Mouse (Mus musculus) embryonic facial prominence, embryonic 14.5 days (tissue): ENCODE measurements around the gene Kcnc3. TPM values are rescaled to one million over a fixed set of nuclear protein-coding genes. Genes with fewer than 3 reads are reported as not detected.

Experiments used
- ATAC-seq: fragments of 200-750 bp; cut with Nextera tagmentation; 2 replicates; pipeline ENCODE4 v1.8.0; 2017; ENCODE audit warnings: low read depth, moderate number of reproducible peaks, moderate TSS enrichment
- DNase-seq: peaks from one replicate; pipeline ENCODE4 v3.0.0-alpha.2; 2015; ENCODE audit warnings: low spot score
- H3K27ac ChIP-seq: fragments of 300-500 bp; sonication (generic); replicated peaks from 2 replicates; pipeline ENCODE4 v1.5.1; 2014; ENCODE audit warnings: low read depth, mild to moderate bottlenecking, low read length, moderate library complexity
- H3K27me3 ChIP-seq: fragments of 300-500 bp; sonication (generic); replicated peaks from 2 replicates; pipeline ENCODE4 v1.6.1; 2014; ENCODE audit warnings: low read length; ENCODE audit not compliant: control insufficient read depth, insufficient read depth
- H3K36me3 ChIP-seq: fragments of 300-500 bp; sonication (generic); 2 replicates; pipeline ENCODE4 v1.6.1; 2014; ENCODE audit warnings: low read length, mixed read lengths; ENCODE audit not compliant: control insufficient read depth, insufficient read depth
- H3K4me1 ChIP-seq: fragments of 300-500 bp; sonication (generic); 2 replicates; pipeline ENCODE4 v1.6.1; 2014; ENCODE audit warnings: antibody characterized with exemption, low read length; ENCODE audit not compliant: control insufficient read depth, insufficient read depth
- H3K4me2 ChIP-seq: fragments of 300-500 bp; sonication (generic); 2 replicates; pipeline ENCODE4 v1.6.1; 2014; ENCODE audit warnings: low read depth, mild to moderate bottlenecking, low read length, moderate library complexity, mixed read lengths
- H3K4me3 ChIP-seq: fragments of 300-500 bp; sonication (generic); 2 replicates; pipeline ENCODE4 v1.5.1; 2014; ENCODE audit warnings: low read depth, mild to moderate bottlenecking, low read length
- H3K9ac ChIP-seq: fragments of 300-500 bp; sonication (generic); 2 replicates; pipeline ENCODE4 v1.6.1; 2014; ENCODE audit warnings: low read depth, mild to moderate bottlenecking, low read length, moderate library complexity, mixed read lengths
- H3K9me3 ChIP-seq: fragments of 300-500 bp; sonication (generic); 2 replicates; pipeline ENCODE4 v1.6.1; 2016; ENCODE audit warnings: low read length; ENCODE audit not compliant: control insufficient read depth
- WGBS: fragments of 180-500 bp; shearing (Covaris S2); extraction: QIAGEN DNeasy Blood & Tissue Kit; methylation state at CpG from one replicate; pipeline ENCODE4 v1.1.7; 2014; 5-methylcytosine and 5-hydroxymethylcytosine counted together
- polyA plus RNA-seq: library from polyadenylated mRNA; unstranded; fragments of >200 nt; fragmentation: Nextera tagmentation; extraction: Ambion mirVana; gene quantifications from 2 replicates; pipeline ENCODE4 v1.2.1, GENCODE M21; 2014

The Kcnc3 gene
- polyA plus RNA-seq, 1 experiment from 2014 or later, result 0.49 TPM

DNA sequence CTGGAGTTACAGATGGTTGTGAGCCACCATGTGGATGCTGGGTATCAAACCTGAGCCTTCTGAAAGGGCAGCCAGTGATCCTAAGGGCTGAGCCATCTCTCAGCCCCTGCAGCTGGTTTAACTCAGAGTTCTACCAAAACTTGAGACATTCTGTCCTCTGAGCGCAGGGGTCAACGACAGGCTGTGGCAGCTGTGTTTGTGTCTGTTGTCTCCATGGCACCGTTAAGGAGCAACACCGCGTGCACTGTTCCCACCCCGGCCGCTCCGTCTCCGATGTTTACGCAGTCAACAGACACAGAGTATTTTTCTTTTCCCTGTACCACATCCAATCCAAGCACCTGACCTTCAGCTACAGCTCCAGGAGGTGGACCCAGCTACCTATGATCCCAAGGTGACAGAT lies 57.3 kb downstream of the Kcnc3 start:
- Histone ChIP-seq H3K4me1 (no peaks in the 10 kb centered on the region), H3K36me3 (no peaks in the 10 kb centered on the region), H3K27me3 (peaks cover 18% of the 10 kb centered on the region), H3K4me3 (no peak overlapping the region), H3K9me3 (no peaks in the 10 kb centered on the region), H3K4me2 (no peak overlapping the region), H3K9ac (no peak overlapping the region), H3K27ac (no peak overlapping the region)
- DNase-seq, result no peak
- 71% methylated on average over 10 of the region's 10 CpGs for whole genome bisulfite sequencing
- no peak for ATAC-seq

DNA sequence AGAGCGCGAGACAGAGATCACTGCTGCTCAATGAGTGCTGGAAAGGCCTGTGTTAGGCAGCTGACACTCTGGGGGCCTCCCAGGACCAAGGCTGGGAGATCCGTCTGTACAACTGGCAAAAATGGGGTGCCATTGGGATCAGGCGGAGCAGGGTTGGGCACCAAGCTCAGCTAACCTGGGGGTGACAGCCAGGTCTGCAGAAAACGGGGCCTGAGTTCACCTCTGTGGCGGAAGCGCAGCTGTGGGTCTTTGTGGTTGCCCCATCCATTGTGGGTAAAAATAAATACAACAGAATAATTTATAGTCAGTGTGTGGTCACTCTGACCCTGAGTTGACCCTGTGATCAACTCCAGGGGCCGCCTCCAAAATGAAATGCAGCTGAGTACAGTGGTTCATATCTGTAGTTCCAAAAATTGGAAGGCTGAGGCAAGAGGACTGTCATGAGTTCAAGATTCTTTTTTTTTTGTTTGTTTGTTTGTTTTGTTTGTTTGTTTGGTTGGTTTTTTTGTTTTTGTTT lies 58.7 kb downstream of the Kcnc3 start:
- Histone ChIP-seq H3K36me3 (no peaks in the 10 kb centered on the region), H3K4me1 (no peaks in the 10 kb centered on the region), H3K4me2 (no peak overlapping the region), H3K4me3 (no peak overlapping the region), H3K9me3 (no peaks in the 10 kb centered on the region), H3K27me3 (peaks cover 16% of the 10 kb centered on the region), H3K27ac (no peak overlapping the region), H3K9ac (no peak overlapping the region)
- DNase-seq (no peak), ATAC-seq (no peak)
- WGBS, result 71% methylated on average over 8 of the region's 8 CpGs

DNA sequence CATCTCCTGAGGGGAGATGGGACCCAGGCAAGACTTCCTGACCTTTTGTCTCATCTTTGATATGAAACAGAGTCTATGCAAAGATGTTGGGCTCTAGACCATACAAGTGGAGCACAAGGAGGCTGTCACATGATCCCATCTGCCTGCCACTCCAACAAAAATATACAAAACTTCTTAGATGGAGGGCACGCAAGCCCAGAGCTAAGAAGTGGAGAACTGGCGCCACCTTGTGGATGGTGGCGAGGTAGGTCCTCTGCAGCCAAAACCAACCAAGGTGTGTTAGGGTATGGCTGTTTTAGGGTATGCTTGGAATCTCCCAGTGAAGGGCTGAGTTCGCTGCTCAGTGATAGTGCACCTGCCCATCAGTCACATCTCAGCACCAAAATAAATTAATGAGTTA lies 59.5 kb downstream of the Kcnc3 start:
- ATAC-seq, result peak; percentile 42; the same call in 1 of the 2 replicates

DNA sequence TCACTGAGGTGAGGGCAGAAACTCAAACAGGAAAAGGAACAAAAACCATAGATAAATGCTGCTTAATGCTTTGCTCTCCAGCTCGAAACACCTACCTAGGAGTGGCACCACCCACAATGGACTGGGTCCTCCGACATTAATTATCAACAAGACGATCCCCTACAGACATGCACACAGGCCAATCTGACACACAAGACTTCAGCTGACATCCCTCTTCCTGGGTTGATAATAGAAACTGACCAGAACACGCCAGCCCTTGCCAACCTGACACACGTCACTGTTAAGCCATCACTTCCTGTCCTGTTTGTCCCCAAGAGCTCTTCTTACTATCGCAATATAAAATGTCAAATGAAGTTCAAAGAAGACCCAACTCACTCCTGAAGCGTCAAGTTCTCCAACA lies 61.0 kb downstream of the Kcnc3 start:
- H3K9ac ChIP-seq, result no peak overlapping the region
- H3K4me2 ChIP-seq, result no peak overlapping the region
- no peak for ATAC-seq
- H3K27ac ChIP-seq, result no peak overlapping the region
- no peaks in the 10 kb centered on the region for H3K9me3 ChIP-seq
- H3K27me3 ChIP-seq, result 0 out of 2 replicates have a peak, but pooled peaks cover under 1% of the 10 kb centered on the region
- no peak overlapping the region for H3K4me3 ChIP-seq
- no peak for DNase-seq
- 71% methylated on average over 7 of the region's 7 CpGs for WGBS
- H3K4me1 ChIP-seq, result no peaks in the 10 kb centered on the region
- H3K36me3 ChIP-seq, result no peaks in the 10 kb centered on the region

More for the DNA sequence above, 59.5 kb downstream of the Kcnc3 start:
- peak; percentile 59 for DNase-seq
- Histone ChIP-seq H3K9ac (no peak overlapping the region), H3K4me1 (no peaks in the 10 kb centered on the region), H3K27me3 (peaks cover 15% of the 10 kb centered on the region), H3K36me3 (no peaks in the 10 kb centered on the region), H3K4me2 (no peak overlapping the region), H3K9me3 (no peaks in the 10 kb centered on the region), H3K27ac (no peak overlapping the region), H3K4me3 (no peak overlapping the region)
- 10% methylated on average over 4 of the region's 4 CpGs for WGBS

DNA sequence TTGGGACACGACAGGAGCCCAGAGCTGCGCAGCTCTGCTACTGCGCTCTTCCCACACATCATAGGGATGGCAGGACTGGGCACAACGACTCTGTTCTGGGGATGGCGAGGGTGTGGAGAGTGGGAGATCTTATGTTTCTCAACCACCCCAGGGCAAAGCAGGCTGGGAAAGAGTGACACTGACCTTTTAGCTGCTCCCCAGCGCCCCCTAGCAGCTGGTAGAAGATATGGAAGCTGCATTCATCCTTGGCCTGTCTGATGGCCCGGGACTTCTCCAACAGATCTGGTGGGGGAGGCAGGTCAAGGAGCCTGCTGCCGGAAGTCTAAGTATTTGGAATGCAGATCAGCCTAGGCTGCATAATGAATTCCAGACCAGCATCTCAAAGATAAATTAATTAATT lies 63.3 kb downstream of the Kcnc3 start:
- H3K4me2 ChIP-seq, result no peak overlapping the region
- no peak for ATAC-seq
- DNase-seq, result no peak
- no peaks in the 10 kb centered on the region for H3K4me1 ChIP-seq
- no peak overlapping the region for H3K27ac ChIP-seq
- no peaks in the 10 kb centered on the region for H3K36me3 ChIP-seq
- WGBS, result 49% methylated on average over 8 of the region's 8 CpGs
- H3K9ac ChIP-seq, result no peak overlapping the region
- no peaks in the 10 kb centered on the region for H3K9me3 ChIP-seq
- no peaks in the 10 kb centered on the region for H3K27me3 ChIP-seq
- H3K4me3 ChIP-seq, result no peak overlapping the region

Other genes starting within 250 kb of the Kcnc3 start
- 2.4 and 2.6 TPM in 2 replicates for gene Syt3, start 206.6 kb upstream of the Kcnc3 start, polyA plus RNA-seq
- 0.33 and 0.80 TPM in 2 replicates for gene 1700008O03Rik, start 204.8 kb upstream of the Kcnc3 start, polyA plus RNA-seq
- 1.8 and 2.1 TPM in 2 replicates for gene Lrrc4b, start 161.6 kb upstream of the Kcnc3 start, polyA plus RNA-seq
- gene Aspdh, start 125.3 kb upstream of the Kcnc3 start, polyA plus RNA-seq, result 0.43 and 0.47 TPM in 2 replicates
- gene Josd2, start 122.7 kb upstream of the Kcnc3 start, polyA plus RNA-seq, result 91.2 and 92.8 TPM in 2 replicates
- gene Emc10, start 94.1 kb upstream of the Kcnc3 start, polyA plus RNA-seq, result 140 and 145 TPM in 2 replicates
- gene Fam71e1, start 94.1 kb upstream of the Kcnc3 start, polyA plus RNA-seq, result 5.4 and 10.7 TPM in 2 replicates
- 0.38 and 0.57 TPM in 2 replicates for gene Mybpc2, start 66.0 kb upstream of the Kcnc3 start, polyA plus RNA-seq
- gene Spib, start 58.6 kb upstream of the Kcnc3 start, polyA plus RNA-seq, result 0.26 and 0.35 TPM in 2 replicates
- 57.9 and 64.1 TPM in 2 replicates for gene Pold1, start 41.8 kb upstream of the Kcnc3 start, polyA plus RNA-seq
- gene Nr1h2, start 36.7 kb upstream of the Kcnc3 start, polyA plus RNA-seq, result 60.8 and 64.5 TPM in 2 replicates
- gene Napsa, start 18.3 kb upstream of the Kcnc3 start, polyA plus RNA-seq, result 1.7 and 2.8 TPM in 2 replicates
- 13.6 and 13.8 TPM in 2 replicates for gene Myh14, start 80.2 kb downstream of the Kcnc3 start, polyA plus RNA-seq
- gene Izumo2, start 118.1 kb downstream of the Kcnc3 start, polyA plus RNA-seq, result not detected in 2 replicates
- gene Vrk3, start 157.7 kb downstream of the Kcnc3 start, polyA plus RNA-seq, result 24.8 and 29.3 TPM in 2 replicates
- 1.1 and 1.7 TPM in 2 replicates for gene Zfp473, start 160.4 kb downstream of the Kcnc3 start, polyA plus RNA-seq
- gene Nup62, start 225.4 kb downstream of the Kcnc3 start, polyA plus RNA-seq, result 47.0 and 51.1 TPM in 2 replicates
- 0.78 and 1.4 TPM in 2 replicates for gene Il4i1, start 225.7 kb downstream of the Kcnc3 start, polyA plus RNA-seq
- gene Atf5, start 226.0 kb downstream of the Kcnc3 start, polyA plus RNA-seq, result 6.8 and 6.9 TPM in 2 replicates